Mouse (Mus musculus) liver, embryonic 14.5 days (tissue): ENCODE measurements around the gene Bsn.

Source experiments
- CTCF ChIP-seq: IDR thresholded peaks from 2 replicates; pipeline ENCODE4 v1.5.1; 2016; ENCODE audit warnings: antibody characterized with exemption, low read depth, control low read depth
- EP300 ChIP-seq: IDR thresholded peaks from 2 replicates; pipeline ENCODE4 v1.6.1; 2016; ENCODE audit warnings: antibody characterized with exemption, low read depth

DNA sequence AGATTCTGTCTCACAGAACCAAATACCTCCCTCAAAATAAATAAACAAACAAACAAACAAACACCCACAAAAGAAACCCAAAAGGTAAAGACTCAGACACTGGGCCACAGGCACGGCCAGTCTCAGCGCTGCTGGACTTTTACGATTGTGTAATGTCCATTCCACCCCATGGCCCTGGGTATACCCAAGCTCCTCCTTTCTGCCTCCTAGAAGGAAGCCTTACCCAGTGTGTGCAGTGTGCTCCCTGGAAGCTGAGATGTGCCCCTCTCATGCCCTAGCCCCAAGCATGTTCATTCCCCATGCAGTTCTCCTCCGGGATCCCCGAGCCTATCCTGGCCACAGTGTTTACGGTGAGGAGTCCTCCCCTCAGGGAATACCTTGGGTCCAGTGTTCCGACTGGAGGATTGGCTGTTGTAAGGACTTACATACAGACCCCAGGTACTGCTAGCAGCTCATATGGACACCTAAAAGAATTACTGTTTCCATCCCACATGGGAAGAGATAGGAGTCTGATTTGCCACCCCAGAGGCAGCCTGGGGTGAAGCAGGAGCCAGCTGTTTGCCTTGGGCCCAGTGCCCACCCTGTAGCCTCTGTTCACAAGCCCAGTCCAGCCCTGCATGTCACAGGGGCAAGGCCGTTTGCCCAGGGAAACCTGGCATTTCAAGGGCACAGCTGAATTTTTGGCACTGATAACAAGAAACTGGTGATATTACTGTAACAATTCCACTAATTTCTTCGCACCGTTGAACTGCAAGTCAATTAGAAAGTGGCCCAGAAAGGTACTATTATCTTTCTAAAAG lies 68.8 kb downstream of the Bsn start:
- TF ChIP-seq CTCF (no peak), EP300 (no peak)
